Mouse (Mus musculus) olfactory bulb, adult 2 months (tissue): ENCODE measurements around the gene Slc12a7.

Experiments
- CTCF ChIP-seq: fragments of 200-500 bp; IDR thresholded peaks from 2 replicates; pipeline ENCODE4 v1.5.1; 2012; ENCODE audit warnings: low read depth, mild to moderate bottlenecking, low read length, moderate library complexity; ENCODE audit not compliant: insufficient read depth
- POLR2A ChIP-seq: fragments of 200-500 bp; IDR thresholded peaks from 2 replicates; pipeline ENCODE4 v1.6.1; 2012; ENCODE audit warnings: mild to moderate bottlenecking, low read depth, low read length, moderate library complexity; ENCODE audit not compliant: insufficient read depth

GRCm38 (mm10) chr13:73743662-73744061, 10.8 kb downstream of the Slc12a7 start:
- no peak for TF ChIP-seq POLR2A
- TF ChIP-seq CTCF, result no peak
